Mouse (Mus musculus): ENCODE data around the gene Dst. TPM values are rescaled to one million over a fixed set of nuclear protein-coding genes. Genes with fewer than 3 reads are reported as not detected.
A peak's percentile ranks its signal among the peaks of the same experiment; 100 is the strongest.

The Dst gene
- total RNA-seq, 4 experiments from 2014 or later, result 366 to 489 (median 444) TPM

- DNase-seq (ENCODE audit: low spot score), result no peak
Measured at GRCm38 (mm10) chr1:34220094-34220601, 312.1 kb downstream of the Dst start.

DNA sequence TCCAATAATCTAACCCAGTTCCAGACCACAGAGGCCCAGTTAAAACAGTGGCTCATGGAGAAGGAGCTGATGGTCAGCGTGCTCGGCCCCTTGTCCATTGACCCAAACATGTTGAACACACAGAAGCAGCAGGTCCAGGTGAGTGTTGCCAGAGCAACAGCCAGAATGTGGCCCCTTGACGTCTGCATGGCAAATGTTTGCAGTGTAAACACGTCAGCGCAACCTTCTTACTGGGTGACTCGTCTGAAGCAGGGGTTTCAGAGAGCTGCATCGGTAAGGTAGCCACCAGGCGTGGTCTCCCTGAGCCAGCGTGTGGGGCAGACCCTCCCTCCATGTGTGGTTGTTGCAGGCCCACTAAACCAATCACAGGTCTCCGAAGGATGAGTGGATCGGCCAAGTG, 315.8 kb downstream of the Dst start:
- no peak for DNase-seq (ENCODE audit: low spot score)

- DNase-seq (ENCODE audit: low spot score), result no peak
Measured at GRCm38 (mm10) chr1:34227676-34228075, 319.7 kb downstream of the Dst start.

GRCm38 (mm10) chr1:34231041-34231440, 323.0 kb downstream of the Dst start:
- DNase-seq (ENCODE audit: low spot score), result no peak

DNA sequence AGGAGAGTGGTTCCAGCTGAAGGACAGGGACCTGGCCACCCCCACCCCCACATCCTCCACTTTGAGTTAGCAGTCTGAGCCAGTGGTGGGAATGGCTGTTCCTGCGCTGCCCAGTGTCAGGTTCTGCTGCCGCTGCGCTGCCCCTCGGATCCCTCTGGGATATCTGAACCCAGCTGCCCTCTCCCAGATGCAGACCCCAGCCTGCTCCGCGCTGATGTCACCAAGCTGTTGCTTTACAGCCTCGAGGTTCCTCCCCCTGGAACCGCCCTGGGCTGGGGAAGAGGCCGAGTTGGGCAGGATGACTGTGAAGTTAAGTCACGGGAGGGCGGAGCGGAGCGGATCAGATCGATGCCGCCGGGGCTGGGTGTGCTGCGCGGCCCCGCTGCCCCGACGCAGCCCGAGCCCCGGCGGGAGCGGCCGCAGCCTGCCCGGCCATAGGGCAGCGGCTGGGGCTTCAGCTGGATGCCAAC, 328.3 kb downstream of the Dst start:
- peak; percentile 77 for DNase-seq (ENCODE audit: low spot score)

DNA sequence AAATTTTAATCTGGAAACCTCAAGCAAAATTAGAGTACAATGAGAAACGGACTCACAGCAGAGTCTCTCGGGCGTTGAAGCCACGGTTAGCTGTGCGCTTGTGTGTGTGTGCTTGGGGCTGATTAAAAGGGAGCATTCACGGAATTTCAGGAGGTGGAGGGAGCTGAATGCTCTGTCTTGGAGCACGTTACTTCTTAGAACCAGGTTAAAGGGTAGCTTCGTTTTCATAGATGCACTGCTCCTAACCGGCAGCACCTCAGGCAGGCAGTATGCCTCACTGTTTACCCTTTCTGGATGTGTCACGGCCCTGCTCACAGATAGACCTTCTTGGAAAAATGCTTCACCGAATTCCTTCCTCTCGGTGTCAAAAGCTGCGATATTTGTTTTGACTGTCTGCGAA, 329.2 kb downstream of the Dst start:
- DNase-seq (ENCODE audit: low spot score), result no peak

GRCm38 (mm10) chr1:34237689-34238091, 329.7 kb downstream of the Dst start:
- DNase-seq (ENCODE audit: low spot score), result peak; percentile 47

DNA sequence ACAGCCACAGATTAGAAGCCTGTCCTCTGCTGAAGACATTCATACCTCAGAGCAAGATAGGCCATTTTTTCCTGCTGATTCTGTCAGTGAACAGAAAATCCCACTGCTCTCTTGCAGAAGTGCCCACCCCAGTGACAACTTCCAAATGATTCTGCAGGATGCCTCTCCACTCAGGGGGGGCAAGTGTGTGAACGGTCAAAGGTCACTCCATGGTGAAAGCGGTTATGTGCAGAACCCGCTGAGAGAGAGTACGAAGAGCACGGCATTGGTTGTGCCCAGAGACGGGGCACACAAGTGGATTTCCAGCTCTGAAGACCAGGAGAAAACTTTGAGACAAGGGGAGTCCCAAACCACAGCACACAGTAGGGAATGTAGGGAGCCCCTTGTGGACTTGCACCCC, 330.2 kb downstream of the Dst start:
- DNase-seq (ENCODE audit: low spot score), result no peak

DNA sequence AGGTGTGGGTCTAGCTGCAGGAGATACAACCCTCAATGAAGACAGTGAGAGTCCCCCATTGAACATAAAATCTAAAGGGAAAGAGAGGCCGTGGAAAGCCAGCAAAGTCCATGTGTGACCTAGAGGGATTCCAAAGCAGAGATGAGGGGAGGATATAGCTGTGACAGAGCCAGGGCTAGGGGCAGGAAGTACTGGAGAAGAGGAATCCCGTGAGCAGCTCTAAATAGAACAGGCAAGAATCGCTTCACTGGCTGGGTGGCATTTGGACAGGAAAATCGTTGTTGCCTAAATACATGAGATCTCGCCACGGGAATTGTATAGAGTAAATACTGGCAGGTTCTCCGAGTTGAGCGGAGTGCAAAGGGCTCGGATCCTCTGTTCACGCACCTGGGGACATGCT, 336.7 kb downstream of the Dst start:
- peak; percentile 11 for DNase-seq (ENCODE audit: low spot score)

DNA sequence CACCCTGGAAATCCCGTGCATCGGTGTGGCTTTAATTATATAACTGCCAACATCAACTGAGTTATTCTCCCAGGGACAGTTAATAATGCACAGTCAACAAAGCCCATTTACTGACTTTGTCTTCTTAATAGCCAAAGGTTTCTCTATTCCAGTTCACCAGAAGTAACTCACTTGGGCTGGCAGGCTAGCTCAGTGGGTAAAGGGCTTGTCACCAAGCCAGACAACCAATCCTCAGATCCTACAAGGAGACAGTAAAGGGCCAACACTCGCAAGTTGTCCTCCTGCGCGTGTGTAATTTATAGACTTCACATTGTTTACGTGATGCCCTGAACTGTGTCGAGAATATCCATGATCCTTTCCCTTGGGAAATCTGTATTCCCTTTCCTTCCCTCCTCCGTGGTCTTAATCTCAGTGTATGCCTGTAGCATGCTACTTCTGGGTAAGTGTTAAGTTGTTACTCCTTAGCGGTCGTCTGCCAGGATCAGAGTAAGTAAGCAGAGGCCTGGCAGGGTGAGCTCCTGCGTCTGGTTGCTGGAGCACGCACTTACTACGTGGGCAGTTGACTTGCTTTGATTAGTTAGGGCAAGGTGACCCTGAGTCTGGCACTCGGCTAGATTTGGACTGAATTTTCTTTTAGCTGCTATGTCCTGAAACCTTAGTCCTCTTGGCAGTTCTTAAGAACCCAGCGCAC, 338.1 kb downstream of the Dst start:
- peak; percentile 38 for DNase-seq (ENCODE audit: low spot score)

DNA sequence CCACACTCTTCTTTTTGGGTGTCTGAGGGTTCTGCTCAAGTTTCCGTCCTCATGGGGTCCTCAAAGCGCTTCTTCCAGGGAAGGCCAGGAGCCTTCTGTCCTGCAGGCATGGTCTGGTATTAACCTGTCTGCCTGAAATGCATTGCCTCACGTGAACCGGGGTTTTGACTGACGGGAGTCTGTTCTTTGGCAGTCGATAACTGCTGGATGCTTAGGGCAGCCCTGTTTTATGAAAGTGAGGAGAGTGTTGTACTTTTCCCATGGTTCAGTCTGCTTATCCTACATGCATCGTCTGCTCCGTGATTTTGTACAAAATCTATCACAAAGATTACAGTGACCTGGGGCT, 338.6 kb downstream of the Dst start:
- DNase-seq (ENCODE audit: low spot score), result no peak

DNA sequence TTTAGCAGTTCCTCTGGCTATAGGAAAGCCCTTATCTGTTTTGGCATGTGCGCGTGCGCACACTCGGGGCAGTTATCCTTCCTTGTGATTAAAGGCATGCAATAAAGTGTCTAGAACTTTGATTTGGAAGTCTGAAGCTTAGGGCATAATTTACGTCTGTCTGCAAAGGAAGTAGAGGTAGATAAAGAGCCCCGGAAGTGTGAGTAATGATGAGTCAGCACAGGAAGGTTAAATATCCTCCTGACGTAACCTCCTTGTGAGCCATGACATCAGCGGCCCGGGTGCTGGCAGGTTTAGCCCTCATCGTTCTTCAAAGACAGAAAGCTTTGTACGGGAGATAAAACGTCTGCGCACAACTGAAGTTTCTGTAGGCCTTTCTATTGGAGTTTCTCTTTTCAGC, 343.1 kb downstream of the Dst start:
- DNase-seq (ENCODE audit: low spot score), result no peak

- DNase-seq (ENCODE audit: low spot score), result no peak
Measured at GRCm38 (mm10) chr1:34252267-34252666, 344.2 kb downstream of the Dst start.

- DNase-seq (ENCODE audit: low spot score), result no peak
Measured at GRCm38 (mm10) chr1:34253876-34254275, 345.9 kb downstream of the Dst start.

DNA sequence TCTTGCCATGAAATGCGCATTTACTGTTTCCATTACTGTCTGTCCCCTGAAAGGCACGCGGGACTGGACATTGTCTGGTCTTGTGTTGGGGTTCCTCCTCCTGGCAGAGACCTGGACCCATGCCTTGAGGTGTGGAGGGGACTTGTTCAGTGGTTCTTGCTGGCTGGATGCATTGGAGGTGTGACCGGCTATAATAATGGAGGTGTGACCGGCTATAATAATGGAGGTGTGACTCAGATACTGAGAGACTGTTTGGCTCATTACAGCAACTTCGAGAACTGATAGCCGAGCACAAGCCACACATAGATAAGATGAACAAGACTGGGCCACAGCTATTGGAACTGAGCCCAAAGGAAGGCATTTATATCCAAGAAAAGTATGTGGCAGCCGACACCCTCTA, 351.9 kb downstream of the Dst start:
- DNase-seq (ENCODE audit: low spot score), result peak; percentile 9

- no peak for DNase-seq (ENCODE audit: low spot score)
Measured at GRCm38 (mm10) chr1:34261011-34261410, 353.0 kb downstream of the Dst start.

- peak; percentile 31 for DNase-seq (ENCODE audit: low spot score)
Measured at GRCm38 (mm10) chr1:34268520-34268919, 360.5 kb downstream of the Dst start.

GRCm38 (mm10) chr1:34269578-34269977, 361.6 kb downstream of the Dst start:
- no peak for DNase-seq (ENCODE audit: low spot score)

DNA sequence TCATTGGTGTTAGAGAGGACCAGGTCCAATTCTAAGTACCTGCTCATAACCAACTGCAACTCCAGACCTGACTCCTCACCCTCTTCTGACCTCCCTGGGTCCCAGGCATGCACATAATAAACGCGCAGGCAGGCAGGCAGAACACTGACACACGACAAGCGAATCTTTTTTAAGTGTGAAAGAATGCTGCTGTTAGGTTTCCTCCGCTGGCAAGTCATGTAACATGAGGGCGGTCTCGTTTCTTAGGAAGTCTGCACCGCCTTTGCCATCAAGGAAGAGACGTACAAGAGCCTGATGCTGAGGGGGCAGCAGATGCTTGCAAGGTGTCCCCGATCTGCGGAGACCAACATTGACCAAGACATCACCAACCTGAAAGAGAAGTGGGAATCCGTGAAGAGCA, 365.9 kb downstream of the Dst start:
- no peak for DNase-seq (ENCODE audit: low spot score)

DNA sequence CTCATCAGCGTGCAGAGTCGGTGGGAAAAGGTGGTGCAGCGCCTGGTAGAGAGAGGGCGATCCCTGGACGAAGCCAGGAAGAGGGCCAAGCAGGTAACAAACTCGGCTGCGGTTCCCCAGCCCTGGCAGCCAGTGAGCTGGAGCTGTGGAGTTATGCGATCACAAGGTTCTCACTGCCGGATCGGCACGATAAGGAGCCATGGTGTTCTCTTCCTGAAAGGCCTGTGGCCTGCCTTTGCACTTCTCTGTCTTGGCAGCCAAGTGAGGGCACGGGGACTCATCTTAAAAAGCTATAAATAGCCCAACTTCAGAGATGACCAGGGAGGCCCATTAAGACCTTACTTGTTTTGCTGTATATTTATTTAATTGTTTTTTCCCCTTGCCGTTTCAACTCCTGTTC, 367.8 kb downstream of the Dst start:
- no peak for DNase-seq (ENCODE audit: low spot score)

- DNase-seq (ENCODE audit: low spot score), result no peak
Measured at GRCm38 (mm10) chr1:34276756-34277155, 368.7 kb downstream of the Dst start.

DNA sequence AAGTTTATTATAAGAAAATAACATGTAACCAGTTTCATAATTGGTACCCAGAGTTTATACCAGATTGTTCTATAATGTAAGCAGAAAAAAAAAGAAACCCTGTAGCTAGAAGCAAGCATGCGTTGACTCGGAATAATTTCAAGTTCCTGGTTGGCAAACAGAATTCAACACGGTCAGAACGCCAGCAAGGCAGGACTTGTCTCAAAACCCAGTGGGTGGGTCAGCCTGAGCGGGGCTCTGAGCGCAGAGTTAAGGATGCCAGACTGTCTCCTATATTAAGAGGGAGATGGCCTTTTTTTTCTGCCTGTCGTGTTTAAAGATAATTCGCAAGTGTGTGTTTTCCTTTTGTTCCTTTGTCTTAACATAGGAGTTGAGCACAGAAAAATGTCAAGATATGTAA, 369.2 kb downstream of the Dst start:
- no peak for DNase-seq (ENCODE audit: low spot score)

GRCm38 (mm10) chr1:34283502-34283901, 375.5 kb downstream of the Dst start:
- DNase-seq (ENCODE audit: low spot score), result no peak

DNA sequence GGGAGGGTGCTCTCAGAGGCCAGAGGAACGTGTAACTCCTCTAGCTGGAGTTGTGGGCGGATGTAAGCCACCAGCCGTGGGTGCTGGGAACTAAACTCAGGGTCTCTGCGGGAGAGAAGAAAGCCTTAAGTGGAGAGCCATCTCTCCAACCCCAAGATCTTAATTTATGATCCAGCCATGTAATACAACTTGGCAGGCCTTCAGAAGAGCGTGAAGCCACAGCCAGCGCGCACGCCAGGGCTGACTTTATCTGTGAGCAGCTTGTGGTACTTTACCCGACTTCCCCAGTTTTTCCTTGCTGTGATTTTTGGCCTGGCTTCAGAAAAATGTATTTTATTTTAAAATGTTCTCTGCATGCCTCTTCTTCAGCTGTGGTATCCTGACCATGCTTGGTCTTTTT, 377.0 kb downstream of the Dst start:
- DNase-seq (ENCODE audit: low spot score), result no peak

Measured in heart, adult 8-10 months (tissue).